Mouse (Mus musculus): ENCODE results near the gene Pin1. TPM values are rescaled to one million over a fixed set of nuclear protein-coding genes. Genes with fewer than 3 reads are reported as not detected.

Gene Pin1
- 36.8 and 37.2 TPM in 2 replicates for polyA plus RNA-seq (2012; rRNA removed)

- no peaks in the 10 kb centered on the region for H3K27me3 ChIP-seq (ENCODE audit: control insufficient read depth, insufficient read depth, low read length)
- peak; percentile 97 for DNase-seq
- no peak within 1 kb of the TSS for H3K27ac ChIP-seq (ENCODE audit: control insufficient read depth, insufficient read depth, low read length)
- peak; percentile 58 for TF ChIP-seq CTCF (IDR thresholded peaks at IDR 0.05; ENCODE audit: borderline replicate concordance, control insufficient read depth, extremely low read depth, insufficient read depth, low read length, poor library complexity)
- peak; percentile 79 for TF ChIP-seq POLR2A (IDR thresholded peaks at IDR 0.05; ENCODE audit: control insufficient read depth, extremely low read depth, insufficient read depth, low read length, poor library complexity)
- H3K4me3 ChIP-seq (ENCODE audit: control insufficient read depth, insufficient read depth, low read length), result peak within 1 kb of the TSS; percentile 67
- WGBS, result under 1% methylated on average over 45 of the region's 45 CpGs
- H3K36me3 ChIP-seq (ENCODE audit: control insufficient read depth, insufficient read depth, low read length), result peaks cover 10% of the 10 kb centered on the region
- peaks cover 13% of the 10 kb centered on the region for H3K4me1 ChIP-seq (replicated peaks; ENCODE audit: control insufficient read depth, insufficient read depth, low read length)
Observed at GRCm38 (mm10) chr9:20651602-20652259, at the start of gene Pin1. Gene Pin1 (plus strand): TSS chr9:20652095.

- no peak for DNase-seq
- 94% methylated on average over 1 of the region's 1 CpGs for WGBS
- H3K4me3 ChIP-seq (ENCODE audit: control insufficient read depth, insufficient read depth, low read length), result no peak overlapping the region
- H3K27ac ChIP-seq (ENCODE audit: control insufficient read depth, insufficient read depth, low read length), result no peak overlapping the region
- H3K4me1 ChIP-seq (replicated peaks; ENCODE audit: control insufficient read depth, insufficient read depth, low read length), result 0 out of 2 replicates have a peak, but pooled peaks cover 2% of the 10 kb centered on the region
- TF ChIP-seq CTCF (IDR thresholded peaks at IDR 0.05; ENCODE audit: borderline replicate concordance, control insufficient read depth, extremely low read depth, insufficient read depth, low read length, poor library complexity), result no peak
- TF ChIP-seq POLR2A (IDR thresholded peaks at IDR 0.05; ENCODE audit: control insufficient read depth, extremely low read depth, insufficient read depth, low read length, poor library complexity), result no peak
- H3K27me3 ChIP-seq (ENCODE audit: control insufficient read depth, insufficient read depth, low read length), result no peaks in the 10 kb centered on the region
- H3K36me3 ChIP-seq (ENCODE audit: control insufficient read depth, insufficient read depth, low read length), result no peaks in the 10 kb centered on the region; the same call in 1 of the 2 replicates
Observed at GRCm38 (mm10) chr9:20606269-20606668, 45.6 kb upstream of the Pin1 start.

GRCm38 (mm10) chr9:20607100-20607974 lies 44.6 kb upstream of the Pin1 start:
- under 1% methylated on average over 57 of the region's 57 CpGs for WGBS
- H3K36me3 ChIP-seq (ENCODE audit: control insufficient read depth, insufficient read depth, low read length), result no peaks in the 10 kb centered on the region; the same call in 1 of the 2 replicates
- 0 out of 2 replicates have a peak, but pooled peaks cover 2% of the 10 kb centered on the region for H3K4me1 ChIP-seq (replicated peaks; ENCODE audit: control insufficient read depth, insufficient read depth, low read length)
- DNase-seq, result peak; percentile 83
- peak overlapping the region; percentile 77 for H3K27ac ChIP-seq (ENCODE audit: control insufficient read depth, insufficient read depth, low read length)
- no peaks in the 10 kb centered on the region for H3K27me3 ChIP-seq (ENCODE audit: control insufficient read depth, insufficient read depth, low read length)
- TF ChIP-seq CTCF (IDR thresholded peaks at IDR 0.05; ENCODE audit: borderline replicate concordance, control insufficient read depth, extremely low read depth, insufficient read depth, low read length, poor library complexity), result peak; percentile 64; the same call in 1 of the 2 replicates
- peak; percentile 60 for TF ChIP-seq POLR2A (IDR thresholded peaks at IDR 0.05; ENCODE audit: control insufficient read depth, extremely low read depth, insufficient read depth, low read length, poor library complexity)
- H3K4me3 ChIP-seq (ENCODE audit: control insufficient read depth, insufficient read depth, low read length), result peak overlapping the region; percentile 86

GRCm38 (mm10) chr9:20609831-20610464 lies 41.9 kb upstream of the Pin1 start:
- TF ChIP-seq POLR2A (IDR thresholded peaks at IDR 0.05; ENCODE audit: control insufficient read depth, extremely low read depth, insufficient read depth, low read length, poor library complexity), result no peak
- TF ChIP-seq CTCF (IDR thresholded peaks at IDR 0.05; ENCODE audit: borderline replicate concordance, control insufficient read depth, extremely low read depth, insufficient read depth, low read length, poor library complexity), result no peak
- no peak overlapping the region for H3K4me3 ChIP-seq (ENCODE audit: control insufficient read depth, insufficient read depth, low read length)
- peak; percentile 17 for DNase-seq
- no peaks in the 10 kb centered on the region; the same call in 1 of the 2 replicates for H3K36me3 ChIP-seq (ENCODE audit: control insufficient read depth, insufficient read depth, low read length)
- H3K27ac ChIP-seq (ENCODE audit: control insufficient read depth, insufficient read depth, low read length), result peak overlapping the region; percentile 89
- 0 out of 2 replicates have a peak, but pooled peaks cover 2% of the 10 kb centered on the region for H3K4me1 ChIP-seq (replicated peaks; ENCODE audit: control insufficient read depth, insufficient read depth, low read length)
- H3K27me3 ChIP-seq (ENCODE audit: control insufficient read depth, insufficient read depth, low read length), result no peaks in the 10 kb centered on the region
- WGBS, result 36% methylated on average over 5 of the region's 5 CpGs

- DNase-seq, result no peak
- H3K4me3 ChIP-seq (ENCODE audit: control insufficient read depth, insufficient read depth, low read length), result no peak overlapping the region
- no peak overlapping the region for H3K27ac ChIP-seq (ENCODE audit: control insufficient read depth, insufficient read depth, low read length)
- TF ChIP-seq POLR2A (IDR thresholded peaks at IDR 0.05; ENCODE audit: control insufficient read depth, extremely low read depth, insufficient read depth, low read length, poor library complexity) (no peak), CTCF (IDR thresholded peaks at IDR 0.05; ENCODE audit: borderline replicate concordance, control insufficient read depth, extremely low read depth, insufficient read depth, low read length, poor library complexity) (no peak)
- 0 out of 2 replicates have a peak, but pooled peaks cover 2% of the 10 kb centered on the region for H3K4me1 ChIP-seq (replicated peaks; ENCODE audit: control insufficient read depth, insufficient read depth, low read length)
- H3K36me3 ChIP-seq (ENCODE audit: control insufficient read depth, insufficient read depth, low read length), result peaks cover 1% of the 10 kb centered on the region; the same call in 1 of the 2 replicates
- H3K27me3 ChIP-seq (ENCODE audit: control insufficient read depth, insufficient read depth, low read length), result no peaks in the 10 kb centered on the region
- WGBS, result 96% methylated on average over 5 of the region's 5 CpGs
Observed at GRCm38 (mm10) chr9:20611976-20612375, 39.9 kb upstream of the Pin1 start.

- no peak overlapping the region for H3K4me3 ChIP-seq (ENCODE audit: control insufficient read depth, insufficient read depth, low read length)
- no peak overlapping the region for H3K27ac ChIP-seq (ENCODE audit: control insufficient read depth, insufficient read depth, low read length)
- H3K4me1 ChIP-seq (replicated peaks; ENCODE audit: control insufficient read depth, insufficient read depth, low read length), result no peaks in the 10 kb centered on the region
- no peak for DNase-seq
- WGBS, result 97% methylated on average over 2 of the region's 2 CpGs
- TF ChIP-seq POLR2A (IDR thresholded peaks at IDR 0.05; ENCODE audit: control insufficient read depth, extremely low read depth, insufficient read depth, low read length, poor library complexity) (no peak), CTCF (IDR thresholded peaks at IDR 0.05; ENCODE audit: borderline replicate concordance, control insufficient read depth, extremely low read depth, insufficient read depth, low read length, poor library complexity) (no peak)
- H3K36me3 ChIP-seq (ENCODE audit: control insufficient read depth, insufficient read depth, low read length), result peaks cover 5% of the 10 kb centered on the region; the same call in 1 of the 2 replicates
- H3K27me3 ChIP-seq (ENCODE audit: control insufficient read depth, insufficient read depth, low read length), result no peaks in the 10 kb centered on the region
Observed at GRCm38 (mm10) chr9:20616685-20617084, 35.2 kb upstream of the Pin1 start.

Measured in thymus, adult 2 months (tissue).